Mouse (Mus musculus) CH12.LX (cell line): Measurements from ENCODE around the gene Evc2. TPM values are rescaled to one million over a fixed set of nuclear protein-coding genes. Genes with fewer than 3 reads are reported as not detected.

ENCODE experiments used
- DNase-seq: peaks from one replicate; pipeline ENCODE4 v3.0.0-alpha.2; 2013; ENCODE audit errors: extremely low read depth
- H3K27ac ChIP-seq: 2 replicates; pipeline ENCODE4 v1.5.1; 2012; ENCODE audit warnings: low read depth, mild to moderate bottlenecking, control low read depth, moderate library complexity; ENCODE audit not compliant: insufficient read depth
- H3K27me3 ChIP-seq: replicated peaks from 2 replicates; pipeline ENCODE3; 2012; ENCODE audit warnings: inconsistent platforms
- H3K36me3 ChIP-seq, 2 experiments: replicated peaks in 1 of 2; 2 replicates each; pipeline versions ENCODE3 to v1.6.1; 2012; ENCODE audit warnings: inconsistent platforms in 1 of 2, low read length in 1 of 2, mild to moderate bottlenecking in 1 of 2, mixed read lengths in 1 of 2, moderate library complexity in 1 of 2; ENCODE audit not compliant: control insufficient read depth in 1 of 2, insufficient read depth in 1 of 2
- H3K4me1 ChIP-seq, 2 experiments: 2 replicates each; pipeline ENCODE4 v1.6.1; 2012; ENCODE audit warnings: inconsistent platforms in 1 of 2, moderate library complexity in 1 of 2; ENCODE audit not compliant: insufficient read depth in 2 of 2, control insufficient read depth in 1 of 2
- H3K4me2 ChIP-seq: 2 replicates; pipeline ENCODE4 v1.6.1; 2012; ENCODE audit warnings: low read depth, mild to moderate bottlenecking, control low read depth; ENCODE audit not compliant: poor library complexity, insufficient read depth, severe bottlenecking
- H3K4me3 ChIP-seq, 3 experiments: fragments of 150-350 bp in 1 of 3; sonication (generic) in 1 of 3; replicated peaks in 1 of 3; 2 replicates each; pipeline versions ENCODE3 to v1.5.1; 2011 to 2012; ENCODE audit warnings: low read depth in 2 of 3, low read length in 2 of 3, mild to moderate bottlenecking in 2 of 3, moderate library complexity in 2 of 3, control low read depth in 1 of 3, improper control_type of control experiment in 1 of 3, inconsistent platforms in 1 of 3, mixed read lengths in 1 of 3; ENCODE audit not compliant: poor library complexity in 1 of 3
- H3K79me2 ChIP-seq: replicated peaks from 2 replicates; pipeline ENCODE4 v1.6.1; 2012; ENCODE audit warnings: mild to moderate bottlenecking, moderate library complexity; ENCODE audit not compliant: control insufficient read depth, poor library complexity, insufficient read depth, severe bottlenecking; ENCODE audit errors: extremely low read depth
- H3K9ac ChIP-seq: 2 replicates; pipeline ENCODE4 v1.6.1; 2012; ENCODE audit warnings: low read depth, mild to moderate bottlenecking, control low read depth, moderate library complexity; ENCODE audit not compliant: insufficient read depth
- H3K9me3 ChIP-seq: replicated peaks from 2 replicates; pipeline ENCODE3; 2012; ENCODE audit warnings: low read length, inconsistent platforms, mixed read lengths
- CHD2 ChIP-seq: IDR thresholded peaks from 2 replicates; pipeline ENCODE4 v1.6.1; 2011; ENCODE audit warnings: low read length, improper control_type of control experiment
- CTCF ChIP-seq, 2 experiments: IDR thresholded peaks in 1 of 2; conservative IDR thresholded peaks in 1 of 2; 2 replicates each; pipeline ENCODE4 v1.5.1; 2011 to 2012; ENCODE audit warnings: low read depth in 2 of 2, low read length in 2 of 2, improper control_type of control experiment in 1 of 2, inconsistent platforms in 1 of 2, mild to moderate bottlenecking in 1 of 2, moderate library complexity in 1 of 2
- E2F4 ChIP-seq: IDR thresholded peaks from 2 replicates; pipeline ENCODE4 v1.6.1; 2011; ENCODE audit warnings: low read depth, low read length, improper control_type of control experiment; ENCODE audit not compliant: insufficient replicate concordance
- ELF1 ChIP-seq: IDR thresholded peaks from 2 replicates; pipeline ENCODE4 v1.6.1; 2014; ENCODE audit warnings: low read depth, mild to moderate bottlenecking, inconsistent platforms, low read length, improper control_type of control experiment
- EP300 ChIP-seq: IDR thresholded peaks from 2 replicates; pipeline ENCODE4 v1.6.1; 2011; ENCODE audit warnings: low read length, improper control_type of control experiment
- ETS1 ChIP-seq: conservative IDR thresholded peaks from 2 replicates; pipeline ENCODE4 v1.6.1; 2012; ENCODE audit warnings: low read depth, mild to moderate bottlenecking, inconsistent platforms, low read length, improper control_type of control experiment, moderate library complexity
- GABPA ChIP-seq: IDR thresholded peaks from 2 replicates; pipeline ENCODE4 v1.6.1; 2012; ENCODE audit warnings: low read depth, low read length, improper control_type of control experiment, inconsistent platforms; ENCODE audit not compliant: insufficient replicate concordance
- HCFC1 ChIP-seq: IDR thresholded peaks from 2 replicates; pipeline ENCODE4 v1.6.1; 2012; ENCODE audit warnings: low read depth, mild to moderate bottlenecking, inconsistent platforms, low read length, improper control_type of control experiment
- IRF4 ChIP-seq: IDR thresholded peaks from 2 replicates; pipeline ENCODE4 v1.6.1; 2014; ENCODE audit warnings: low read depth, mild to moderate bottlenecking, inconsistent platforms, low read length, improper control_type of control experiment
- JUND ChIP-seq: conservative IDR thresholded peaks from 2 replicates; pipeline ENCODE4 v1.6.1; 2011; ENCODE audit warnings: low read depth, low read length, improper control_type of control experiment
- KAT2A ChIP-seq: IDR thresholded peaks from 2 replicates; pipeline ENCODE4 v1.6.1; 2012; ENCODE audit warnings: low read length, improper control_type of control experiment, inconsistent platforms; ENCODE audit not compliant: insufficient replicate concordance
- MAZ ChIP-seq: IDR thresholded peaks from 2 replicates; pipeline ENCODE4 v1.6.1; 2012; ENCODE audit warnings: low read depth, mild to moderate bottlenecking, inconsistent platforms, low read length, improper control_type of control experiment, moderate library complexity
- MEF2A ChIP-seq: IDR thresholded peaks from 2 replicates; pipeline ENCODE4 v1.6.1; 2014; ENCODE audit warnings: low read depth, mild to moderate bottlenecking, inconsistent platforms, low read length, improper control_type of control experiment, borderline replicate concordance
- NELFE ChIP-seq: IDR thresholded peaks from 2 replicates; pipeline ENCODE4 v1.6.1; 2011; ENCODE audit warnings: low read depth, low read length, improper control_type of control experiment
- NRF1 ChIP-seq: IDR thresholded peaks from 2 replicates; pipeline ENCODE4 v1.6.1; 2014; ENCODE audit warnings: low read depth, mild to moderate bottlenecking, inconsistent platforms, low read length, improper control_type of control experiment, moderate library complexity
- POLR2A ChIP-seq: IDR thresholded peaks from 2 replicates; pipeline ENCODE4 v1.6.1; 2011; ENCODE audit warnings: low read depth, mild to moderate bottlenecking, improper control_type of control experiment, low read length
- RCOR1 ChIP-seq: conservative IDR thresholded peaks from 2 replicates; pipeline ENCODE4 v1.6.1; 2012; ENCODE audit warnings: low read depth, mild to moderate bottlenecking, inconsistent platforms, low read length, improper control_type of control experiment
- SIN3A ChIP-seq: IDR thresholded peaks from 2 replicates; pipeline ENCODE4 v1.6.1; 2012; ENCODE audit warnings: low read length, improper control_type of control experiment, inconsistent platforms
- TBP ChIP-seq: conservative IDR thresholded peaks from 2 replicates; pipeline ENCODE4 v1.6.1; 2011; ENCODE audit warnings: low read depth, low read length, improper control_type of control experiment
- USF1 ChIP-seq: IDR thresholded peaks from 2 replicates; pipeline ENCODE4 v1.6.1; 2014; ENCODE audit warnings: low read depth, mild to moderate bottlenecking, inconsistent platforms, low read length, improper control_type of control experiment
- ZC3H11A ChIP-seq: IDR thresholded peaks from 2 replicates; pipeline ENCODE4 v1.6.1; 2012; ENCODE audit warnings: low read depth, mild to moderate bottlenecking, inconsistent platforms, low read length, improper control_type of control experiment
- ZKSCAN1 ChIP-seq: IDR thresholded peaks from 2 replicates; pipeline ENCODE4 v1.6.1; 2012; ENCODE audit warnings: low read depth, inconsistent platforms, low read length, improper control_type of control experiment, borderline replicate concordance
- ZMIZ1 ChIP-seq: IDR thresholded peaks from 2 replicates; pipeline ENCODE4 v1.6.1; 2012; ENCODE audit warnings: low read depth, mild to moderate bottlenecking, inconsistent platforms, low read length, improper control_type of control experiment
- ZNF384 ChIP-seq: IDR thresholded peaks from 2 replicates; pipeline ENCODE4 v1.6.1; 2012; ENCODE audit warnings: low read depth, low read length, improper control_type of control experiment, inconsistent platforms
- dilution Hi-C: fragments of 300-500 bp; cut with MboI; formaldehyde crosslinking; loops from 2 replicates; pipeline ENCODE4 v1.14.3; 2020; ENCODE audit warnings: low sequenced_read_pairs; ENCODE audit not compliant: extremely low pct_unique_long_range_greater_than_20kb, extremely low pct_ligation_motif_present
- in situ Hi-C: fragments of 300-500 bp; cut with MboI; formaldehyde crosslinking; loops from 3 replicates; pipeline ENCODE4 v1.14.3; 2019; ENCODE audit warnings: low sequenced_read_pairs, low pct_ligation_motif_present, low pct_unique_long_range_greater_than_20kb, mixed read lengths
- polyA plus RNA-seq: library from polyadenylated mRNA; unstranded; fragments of >175 nt; gene quantifications from 2 replicates; pipeline ENCODE4 v1.2.1, GENCODE M21; 2012; ENCODE audit warnings: low read depth; ENCODE audit not compliant: insufficient read length
- total RNA-seq, 2 experiments: library from RNA; depleted of rRNA; stranded (reverse); fragments of 300-350 nt in 1 of 2; fragments of >200 nt in 1 of 2; gene quantifications; 2 replicates each; pipeline ENCODE4 v1.2.3; 2012 to 2014

The Evc2 gene
- total and polyA plus RNA-seq, 3 experiments: 0.04 TPM; not detected in 2

DNA sequence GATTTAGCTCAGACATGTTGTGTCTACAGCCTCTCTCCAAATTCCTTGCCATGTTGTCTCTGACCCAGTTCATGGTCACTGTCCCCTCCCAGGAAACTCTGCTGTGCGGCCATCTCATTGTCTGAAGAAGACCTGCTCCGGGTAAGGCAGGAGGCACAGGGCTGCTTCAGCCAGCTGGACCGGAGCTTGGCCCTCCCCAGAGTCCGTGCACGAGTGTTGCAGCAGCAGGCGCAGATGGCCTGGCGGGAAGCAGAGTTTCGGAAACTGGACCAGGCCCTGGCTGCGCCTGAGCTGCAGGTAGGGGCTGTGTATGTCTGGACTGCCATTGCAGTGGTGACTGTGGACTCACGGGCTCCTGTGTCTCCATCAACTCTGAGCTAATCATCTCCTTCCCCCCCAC lies 53.6 kb downstream of the Evc2 start:
- in situ Hi-C loops: no loop called here
- no peaks in the 10 kb centered on the region for H3K9me3 ChIP-seq

DNA sequence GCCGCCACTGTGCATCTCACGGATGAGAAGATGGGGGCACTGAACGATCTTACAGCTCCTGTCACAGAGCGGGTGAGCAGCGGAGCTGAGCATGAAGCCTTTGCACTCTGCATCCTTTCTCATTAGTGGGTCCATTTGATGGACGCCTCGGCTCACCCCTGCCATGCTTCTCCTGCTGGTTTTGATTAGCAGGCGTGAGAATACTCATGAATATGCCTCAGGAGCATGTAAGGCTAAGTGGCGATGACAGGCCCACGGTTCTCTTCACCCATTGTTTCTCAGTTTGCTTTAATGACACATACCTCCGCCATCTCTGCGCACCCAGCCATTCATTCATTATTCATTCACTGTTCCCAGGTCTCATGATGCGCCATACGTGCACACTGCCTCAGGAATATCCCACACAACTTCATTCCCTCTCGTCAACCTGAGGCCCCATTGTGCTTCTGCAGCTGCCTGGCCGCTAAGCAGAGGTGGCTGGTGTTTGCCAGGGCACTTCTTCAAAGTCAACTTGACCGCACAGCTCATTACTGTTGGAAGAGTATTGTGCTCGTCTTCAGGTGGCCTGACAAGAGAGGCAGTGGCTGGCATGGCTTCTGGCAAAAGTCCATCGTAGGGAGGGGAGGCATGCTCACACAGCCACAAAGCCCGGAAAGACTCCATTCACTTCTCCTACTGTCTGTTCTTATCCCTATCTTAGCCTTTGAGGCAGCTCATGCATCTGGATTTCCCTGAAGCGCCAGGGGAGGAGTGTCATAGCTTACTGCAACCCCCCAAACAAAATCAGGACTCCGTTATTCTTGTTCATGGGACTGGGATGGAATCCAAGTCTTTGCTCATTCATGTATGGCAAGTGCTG lies 57.1 kb downstream of the Evc2 start:
- dilution Hi-C loops (no loop called here), in situ Hi-C loops (no loop called here)
- Histone ChIP-seq H3K9me3 (peaks cover 8% of the 10 kb centered on the region), H3K4me2 (no peak overlapping the region), H3K27ac (no peak overlapping the region), H3K36me3 (no peaks in the 10 kb centered on the region), H3K9ac (no peak overlapping the region), H3K4me1 (no peaks in the 10 kb centered on the region), H3K79me2 (no peaks in the 10 kb centered on the region), H3K27me3 (peaks cover 60% of the 10 kb centered on the region), H3K4me3 (no peak overlapping the region)
- DNase-seq: no peak
- TF ChIP-seq E2F4 (no peak), ZC3H11A (no peak), TBP (no peak), ELF1 (no peak), NRF1 (no peak), MAZ (no peak), POLR2A (no peak), ZKSCAN1 (no peak), NELFE (no peak), CTCF (conservative IDR thresholded peaks at IDR 0.05 in 1 of 2, IDR thresholded peaks at IDR 0.05 in 1 of 2; ENCODE audit: low read depth in 2 of 2, low read length in 2 of 2) (no peak), KAT2A (no peak)

More for the DNA sequence above, 53.6 kb downstream of the Evc2 start:
- peaks cover 55% of the 10 kb centered on the region for H3K27me3 ChIP-seq
- H3K9ac ChIP-seq: no peak overlapping the region
- no peaks in the 10 kb centered on the region for H3K36me3 ChIP-seq
- H3K27ac ChIP-seq: no peak overlapping the region
- H3K4me3 ChIP-seq: no peak overlapping the region
- H3K4me2 ChIP-seq: no peak overlapping the region
- dilution Hi-C loops: no loop called here
- H3K4me1 ChIP-seq: peaks cover 0 to 2% of the 10 kb centered on the region in 2 experiments; a peak in 1 of 4 replicates
- no peaks in the 10 kb centered on the region for H3K79me2 ChIP-seq
- TF ChIP-seq EP300: no peak
- TF ChIP-seq SIN3A: no peak
- TF ChIP-seq TBP: no peak
- DNase-seq: no peak

DNA sequence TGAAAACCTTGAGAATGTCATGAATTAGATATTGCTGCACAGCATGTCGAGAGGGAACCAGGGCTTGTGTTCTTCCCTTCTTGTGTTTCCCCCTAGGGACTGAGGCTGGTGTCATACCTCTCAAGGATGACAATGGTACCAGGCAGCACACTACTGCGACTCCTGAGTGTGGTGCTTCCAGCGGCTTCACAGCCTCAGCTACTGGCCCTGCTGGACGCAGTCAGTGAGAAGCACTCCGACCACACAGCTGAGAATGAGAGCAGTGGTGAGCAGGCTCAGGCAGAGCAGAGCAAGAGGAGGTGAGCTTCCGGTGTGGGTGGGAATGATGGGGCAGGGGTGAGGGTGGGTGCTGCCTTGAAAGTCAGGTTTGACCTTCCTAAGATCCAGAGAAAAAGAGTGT lies 80.7 kb downstream of the Evc2 start:
- dilution Hi-C loops: no loop called here
- H3K9ac ChIP-seq: no peak overlapping the region
- no peak for TF ChIP-seq ZKSCAN1
- TF ChIP-seq USF1: no peak
- no peak for TF ChIP-seq ZNF384
- TF ChIP-seq JUND: no peak
- no peak for TF ChIP-seq GABPA
- no peak for TF ChIP-seq ELF1
- no peak for TF ChIP-seq ETS1
- no peak for TF ChIP-seq EP300
- TF ChIP-seq NRF1: no peak
- no peak for TF ChIP-seq CHD2
- TF ChIP-seq ZMIZ1: no peak
- no peak for TF ChIP-seq IRF4
- TF ChIP-seq MEF2A: no peak
- no peak for TF ChIP-seq RCOR1
- TF ChIP-seq HCFC1: no peak
- no peak for TF ChIP-seq SIN3A
- TF ChIP-seq MAZ: no peak

More for the DNA sequence above, 80.7 kb downstream of the Evc2 start:
- in situ Hi-C loops: no loop called here
- Histone ChIP-seq H3K27ac (no peak overlapping the region), H3K4me1 (no peaks in the 10 kb centered on the region), H3K4me3 (no peak overlapping the region), H3K36me3 (no peaks in the 10 kb centered on the region), H3K9me3 (no peaks in the 10 kb centered on the region), H3K79me2 (no peaks in the 10 kb centered on the region), H3K27me3 (peaks cover 61% of the 10 kb centered on the region), H3K4me2 (no peak overlapping the region)
- no peak for DNase-seq
